Mouse (Mus musculus) spleen, adult 2 months (tissue): ENCODE data around the gene Klhl40.

Experiments used
- CTCF ChIP-seq: fragments of 200-500 bp; IDR thresholded peaks from 2 replicates; pipeline ENCODE4 v1.5.1; 2011; ENCODE audit warnings: mild to moderate bottlenecking, inconsistent platforms; ENCODE audit not compliant: insufficient read depth, insufficient read length, insufficient replicate concordance; ENCODE audit errors: extremely low read depth
- POLR2A ChIP-seq: fragments of 200-500 bp; IDR thresholded peaks from 2 replicates; pipeline ENCODE4 v1.6.1; 2011; ENCODE audit warnings: low read depth, low read length, inconsistent platforms

- TF ChIP-seq CTCF: no peak
- no peak for TF ChIP-seq POLR2A
Measured at GRCm38 (mm10) chr9:121762248-121762647, 15.2 kb upstream of the Klhl40 start.
